Mouse (Mus musculus) heart, embryonic 13.5 days (tissue): ENCODE data around the gene Stk24. TPM values are rescaled to one million over a fixed set of nuclear protein-coding genes. Genes with fewer than 3 reads are reported as not detected.

ENCODE experiments used
- ATAC-seq: fragments of 200-750 bp; cut with Nextera tagmentation; 2 replicates; pipeline ENCODE4 v1.8.0; 2017; ENCODE audit warnings: moderate TSS enrichment; ENCODE audit not compliant: insufficient number of reproducible peaks, low FRiP score, low TSS enrichment; ENCODE audit errors: extremely low read depth
- H3K27ac ChIP-seq: fragments of 300-500 bp; sonication (generic); replicated peaks from 2 replicates; pipeline ENCODE4 v1.5.1; 2015; ENCODE audit warnings: moderate library complexity, mild to moderate bottlenecking, inconsistent platforms
- H3K27me3 ChIP-seq: fragments of 300-500 bp; sonication (generic); replicated peaks from 2 replicates; pipeline ENCODE4 v1.6.1; 2015; ENCODE audit warnings: mild to moderate bottlenecking, inconsistent platforms
- H3K36me3 ChIP-seq: fragments of 300-500 bp; sonication (generic); 2 replicates; pipeline ENCODE4 v1.6.1; 2015; ENCODE audit warnings: mild to moderate bottlenecking, inconsistent platforms
- H3K4me1 ChIP-seq: fragments of 300-500 bp; sonication (generic); 2 replicates; pipeline ENCODE4 v1.6.1; 2015; ENCODE audit warnings: inconsistent platforms
- H3K4me2 ChIP-seq: fragments of 300-500 bp; sonication (generic); 2 replicates; pipeline ENCODE4 v1.6.1; 2015; ENCODE audit warnings: inconsistent platforms, mild to moderate bottlenecking, moderate library complexity
- H3K4me3 ChIP-seq: fragments of 300-500 bp; sonication (generic); 2 replicates; pipeline ENCODE4 v1.5.1; 2015; ENCODE audit warnings: moderate library complexity, mild to moderate bottlenecking, inconsistent platforms
- H3K9ac ChIP-seq: fragments of 300-500 bp; sonication (generic); 2 replicates; pipeline ENCODE4 v1.6.1; 2015; ENCODE audit warnings: inconsistent platforms, mild to moderate bottlenecking, moderate library complexity
- H3K9me3 ChIP-seq: fragments of 300-500 bp; sonication (generic); 2 replicates; pipeline ENCODE4 v1.6.1; 2016; ENCODE audit warnings: inconsistent platforms
- WGBS: fragments of 180-500 bp; shearing (Covaris S2); methylation state at CpG from one replicate; pipeline ENCODE4 v1.1.7; 2015; ENCODE audit warnings: mixed read lengths; 5-methylcytosine and 5-hydroxymethylcytosine counted together
- polyA plus RNA-seq: library from polyadenylated mRNA; unstranded; fragments of >200 nt; fragmentation: Nextera tagmentation; extraction: Ambion mirVana; gene quantifications from 2 replicates; pipeline ENCODE4 v1.2.1, GENCODE M21; 2015

Gene Stk24
- polyA plus RNA-seq, 1 experiment from 2014 or later, result 29.7 TPM

DNA sequence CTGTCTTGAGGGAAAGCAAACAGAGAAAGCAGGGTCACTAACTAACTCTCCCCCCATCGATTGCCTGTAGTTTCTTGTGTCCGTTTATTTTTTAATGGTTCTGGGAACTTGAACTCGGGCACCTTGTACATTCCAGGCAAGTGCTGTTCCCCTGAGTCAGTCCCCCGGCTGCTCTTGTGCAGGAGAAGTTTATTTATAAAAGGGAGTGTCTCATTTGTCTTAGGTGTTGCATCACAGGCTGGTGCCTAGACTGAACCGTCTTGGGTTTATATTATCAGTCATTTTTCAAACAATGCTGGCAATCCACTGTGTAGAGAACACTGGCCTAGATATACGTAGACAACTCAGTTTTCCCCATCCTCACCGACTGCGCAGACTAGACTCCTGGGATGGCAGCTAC is 140.4 kb downstream of the Stk24 start:
- Histone ChIP-seq H3K27me3 (no peaks in the 10 kb centered on the region), H3K4me2 (no peak overlapping the region), H3K9me3 (no peaks in the 10 kb centered on the region), H3K27ac (no peak overlapping the region), H3K4me3 (no peak overlapping the region), H3K36me3 (peaks cover 87% of the 10 kb centered on the region), H3K4me1 (peaks cover 4% of the 10 kb centered on the region; the same call in 1 of the 2 replicates), H3K9ac (no peak overlapping the region)
- no peak for ATAC-seq
- WGBS, result 73% methylated on average over 8 of the region's 8 CpGs

DNA sequence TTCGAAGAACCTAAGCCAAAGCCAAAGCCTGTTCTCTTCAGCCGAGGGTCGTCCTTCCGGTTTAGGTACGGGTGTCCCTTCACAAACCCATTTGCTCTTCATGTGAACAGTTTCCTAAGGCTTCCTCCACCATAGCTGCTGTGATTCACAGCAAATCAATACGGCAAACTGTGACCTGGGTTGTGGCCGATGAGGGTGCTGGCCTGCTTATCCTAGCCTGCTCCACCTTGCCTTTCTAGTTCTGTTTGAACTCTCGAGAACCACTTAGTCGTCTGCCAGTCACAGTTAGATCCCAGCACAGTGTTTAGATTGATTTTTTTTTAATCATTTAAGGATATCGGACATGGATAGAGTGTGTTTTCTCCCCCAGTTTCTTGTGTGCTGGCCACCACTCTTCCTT is 141.1 kb downstream of the Stk24 start:
- no peak for ATAC-seq
- no peak overlapping the region for H3K9ac ChIP-seq
- no peaks in the 10 kb centered on the region for H3K9me3 ChIP-seq
- H3K27ac ChIP-seq, result no peak overlapping the region
- no peak overlapping the region for H3K4me2 ChIP-seq
- no peaks in the 10 kb centered on the region for H3K27me3 ChIP-seq
- H3K4me3 ChIP-seq, result no peak overlapping the region
- H3K4me1 ChIP-seq, result peaks cover 4% of the 10 kb centered on the region; the same call in 1 of the 2 replicates
- H3K36me3 ChIP-seq, result peaks cover 87% of the 10 kb centered on the region
- WGBS, result 80% methylated on average over 10 of the region's 10 CpGs

DNA sequence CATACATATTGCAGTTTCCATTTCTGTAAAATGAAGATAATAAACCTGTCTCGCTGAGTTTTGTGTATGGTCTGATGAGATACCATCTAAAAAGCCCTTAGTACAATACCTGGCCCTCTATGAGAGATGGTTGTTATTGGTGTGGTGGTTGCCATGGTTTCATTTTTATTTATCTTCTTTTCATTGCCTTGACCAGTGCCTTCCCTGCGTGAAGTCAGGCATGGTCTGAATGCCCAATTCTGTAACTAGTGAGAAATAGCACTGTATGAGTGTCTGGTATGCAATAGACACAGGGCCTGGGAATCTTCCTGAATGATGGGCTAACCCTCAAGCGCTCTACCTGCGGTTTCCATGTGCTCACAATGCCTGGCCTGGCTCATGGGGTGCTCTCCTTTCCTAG is 143.1 kb downstream of the Stk24 start:
- Histone ChIP-seq H3K36me3 (peaks cover 88% of the 10 kb centered on the region), H3K9me3 (no peaks in the 10 kb centered on the region), H3K9ac (no peak overlapping the region), H3K4me2 (no peak overlapping the region), H3K4me3 (no peak overlapping the region), H3K27ac (no peak overlapping the region), H3K27me3 (no peaks in the 10 kb centered on the region), H3K4me1 (peaks cover 4% of the 10 kb centered on the region; the same call in 1 of the 2 replicates)
- no peak for ATAC-seq
- 84% methylated on average over 4 of the region's 4 CpGs for WGBS

Other genes starting within 250 kb of the Stk24 start
- 0.06 TPM in 1 of 2 replicates, not detected in the other for gene Slc15a1, start 125.2 kb upstream of the Stk24 start, polyA plus RNA-seq